Mouse (Mus musculus): ENCODE data around the gene Pex7.

DNA sequence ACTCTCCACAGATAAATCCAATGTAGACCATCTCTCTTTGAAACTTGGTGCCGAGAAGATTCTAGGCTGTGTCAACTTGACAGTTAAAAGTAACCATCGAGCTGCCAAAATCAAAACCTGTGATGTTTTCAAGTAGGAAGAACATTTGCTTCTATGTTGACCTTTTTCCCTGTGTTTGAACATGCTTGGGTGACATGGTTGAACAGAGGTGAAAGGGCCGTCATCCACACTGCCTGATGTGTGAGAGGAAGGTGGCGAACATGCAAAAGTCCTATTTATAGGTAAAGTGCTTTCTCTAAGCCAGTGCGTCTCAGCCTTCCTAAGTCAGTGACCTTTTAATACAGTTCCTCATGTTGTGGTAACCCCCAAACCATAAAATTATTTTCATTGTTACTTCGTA is 48.3 kb upstream of the Pex7 start:
- TF ChIP-seq POLR2A (IDR thresholded peaks at IDR 0.05; ENCODE audit: insufficient read depth, low read length) (no peak), CTCF (IDR thresholded peaks at IDR 0.05; ENCODE audit: low read depth, low read length) (no peak)

Measured in ES-Bruce4 (cell line).